Mouse (Mus musculus) bone marrow macrophage, adult 2 months (primary cell): Measurements from ENCODE around the gene Lcor.

Experiments used
- CTCF ChIP-seq: IDR thresholded peaks from 2 replicates; pipeline ENCODE4 v1.5.1; 2012; ENCODE audit warnings: low read depth, mild to moderate bottlenecking, low read length, moderate library complexity
- POLR2A ChIP-seq: IDR thresholded peaks from 2 replicates; pipeline ENCODE4 v1.6.1; 2012; ENCODE audit warnings: mild to moderate bottlenecking, low read depth, low read length, borderline replicate concordance

DNA sequence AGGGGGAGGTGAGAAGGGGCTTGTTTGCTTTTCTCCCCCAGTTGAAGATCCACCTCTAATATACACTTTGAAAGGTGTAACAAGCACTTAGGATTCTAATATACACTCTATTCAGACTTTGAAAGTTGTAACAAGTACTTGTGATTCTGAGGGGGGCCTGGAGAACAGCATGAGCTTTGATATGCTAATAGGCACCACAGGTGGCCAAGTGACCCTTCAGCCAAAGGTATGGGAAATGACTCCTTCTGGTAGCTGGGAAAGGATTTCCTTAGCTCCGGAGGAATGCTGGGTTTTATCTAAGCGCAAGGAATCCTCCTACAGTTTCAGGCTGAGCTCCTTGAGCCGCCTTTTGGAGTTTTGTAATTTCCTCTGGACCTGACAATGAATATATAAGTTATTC is 41.0 kb upstream of the Lcor start:
- no peak for TF ChIP-seq CTCF
- no peak for TF ChIP-seq POLR2A
